10 mouse cellular contexts compared by ENCODE assay signal in the genomic region with DNA sequence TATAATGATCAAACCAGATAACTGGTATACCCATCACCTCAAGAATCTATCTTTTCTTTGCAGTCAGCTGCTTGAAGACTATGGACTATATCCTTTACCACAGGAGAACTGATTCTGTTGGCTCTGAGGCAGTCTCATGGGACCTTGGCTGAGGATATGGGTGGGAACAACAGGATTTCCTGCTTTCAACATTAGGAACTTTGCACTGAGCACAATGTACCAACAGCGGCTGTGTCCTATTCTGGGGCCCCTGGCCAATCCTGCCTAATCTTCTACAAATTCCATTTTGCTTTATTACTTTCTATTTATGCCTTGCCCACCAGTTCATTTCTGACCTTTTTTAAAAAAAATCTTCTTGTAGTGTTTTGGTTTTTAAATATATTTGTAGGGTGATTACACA. TPM values are rescaled to one million over a fixed set of nuclear protein-coding genes. Genes with fewer than 3 reads are reported as not detected.
DNase-seq lines count a peak whose midpoint lies in the region; ATAC-seq and TF ChIP-seq lines count a peak whose summit lies in the region.
"Had no signal": no experiment of that assay in that cellular context is flagged by ENCODE, and none has a peak within 500 bp of the region (broad histone marks: within the 10 kb centered on the region; RNA-seq: fewer than 3 reads in every experiment).

No protein-coding gene starts in this region.

- no peak for TF ChIP-seq CTCF in liver, postnatal 0 days (IDR thresholded peaks at IDR 0.05; ENCODE audit: low read depth)
- TF ChIP-seq CTCF in small intestine, adult 2 months (IDR thresholded peaks at IDR 0.05; ENCODE audit: extremely low read depth, insufficient read length, insufficient replicate concordance, low read depth, low read length) = no peak

- peak overlapping the region; percentile 11; the same call in 1 of the 2 replicates for H3K27ac ChIP-seq in liver, postnatal 0 days (ENCODE audit: low read depth)
- peak overlapping the region; percentile 84 for H3K27ac ChIP-seq in small intestine, adult 2 months (ENCODE audit: insufficient read depth, low read depth, low read length)

- H3K27me3 ChIP-seq in liver, postnatal 0 days (ENCODE audit: insufficient read depth, low read length) = no peaks in the 10 kb centered on the region
- H3K27me3 ChIP-seq in small intestine, adult 2 months (ENCODE audit: control insufficient read depth, insufficient read depth, low read length) = no peaks in the 10 kb centered on the region

- H3K9me3 ChIP-seq in liver, postnatal 0 days (ENCODE audit: low read length) = no peaks in the 10 kb centered on the region

- H3K4me2 ChIP-seq in liver, postnatal 0 days (ENCODE audit: low read depth, low read length) = no peak overlapping the region

- H3K9ac ChIP-seq in liver, postnatal 0 days (replicated peaks) = no peak overlapping the region

- no peaks in the 10 kb centered on the region for H3K36me3 ChIP-seq in liver, postnatal 0 days (replicated peaks; ENCODE audit: insufficient read depth, low read length)
- no peaks in the 10 kb centered on the region for H3K36me3 ChIP-seq in small intestine, adult 2 months (ENCODE audit: control insufficient read depth, insufficient read depth, low read length)

- no peak for TF ChIP-seq POLR2A in small intestine, adult 2 months (IDR thresholded peaks at IDR 0.05; ENCODE audit: low read depth, low read length)

- peak; percentile 47 for ATAC-seq in liver, postnatal 0 days

- WGBS in liver, postnatal 0 days (ENCODE audit: insufficient replicate concordance) = 59% methylated on average over 1 of the region's 1 CpGs
- WGBS in small intestine, adult 2 months = 33% methylated on average over 1 of the region's 1 CpGs

- 0 out of 2 replicates have a peak, but pooled peaks have one; percentile 25 for TF ChIP-seq EP300 in liver, postnatal 0 days (IDR thresholded peaks at IDR 0.05; ENCODE audit: low read depth)

- peaks cover 5% of the 10 kb centered on the region; the same call in 1 of the 2 replicates for H3K4me1 ChIP-seq in liver, postnatal 0 days (ENCODE audit: insufficient read depth)
- peaks cover 14% of the 10 kb centered on the region for H3K4me1 ChIP-seq in small intestine, adult 2 months (ENCODE audit: control insufficient read depth, insufficient read depth, insufficient read length, low read length)

- H3K4me3 ChIP-seq in liver, postnatal 0 days (ENCODE audit: low read depth, low read length) = no peak overlapping the region
- H3K4me3 ChIP-seq in small intestine, adult 2 months (ENCODE audit: low read depth, low read length) = no peak overlapping the region
- H3K4me3 ChIP-seq: erythroblast, embryonic 14.5 days had no signal

- no peak for DNase-seq in liver, postnatal 0 days
- no peak for DNase-seq in liver
- DNase-seq in heart, postnatal 10 days = peak; percentile 78
- peak; percentile 80 for DNase-seq in kidney, postnatal 14 days
- no peak for DNase-seq in B cell, adult 2 months
- no peak for DNase-seq in urinary bladder, postnatal 25 days (ENCODE audit: low spot score)
- no peak for DNase-seq in ovary, postnatal 10 days (ENCODE audit: low spot score)
- DNase-seq: thymus, postnatal 14 days had no signal

- intact Hi-C loops in heart, postnatal 10 days (cut with DNase I) = loop anchor here (2.0 to 5.0 kb wide), 2 partner anchors 107 to 164 kb away; no protein-coding TSS in a partner anchor

RNA-seq across cellular contexts. Expression of a gene that starts 21.0 kb away (rescaled TPM):
- 6.8 and 6.9 TPM in 2 replicates for polyA plus RNA-seq in liver, postnatal 0 days (2015; fragmentation: Nextera tagmentation; extraction: Ambion mirVana)
- 10 to 100 TPM; 38.5 to 40.9 TPM for total RNA-seq in heart, postnatal 10 days (2021)
- polyA plus RNA-seq in small intestine, adult 2 months (2012; rRNA removed) = 6.4 and 18.1 TPM in 2 replicates
- polyA plus RNA-seq: erythroblast, embryonic 14.5 days had no signal

Comparison
In these comparisons a context has a peak if more than half of its experiments do, and no peak if none do; other contexts are left out.
1. DNase-seq: peak in heart, postnatal 10 days (2 of 2) and kidney, postnatal 14 days (single experiment); none in liver, postnatal 0 days (single experiment), liver (single experiment), B cell, adult 2 months (0 of 2), urinary bladder, postnatal 25 days (single experiment) and ovary, postnatal 10 days (single experiment).